Mouse (Mus musculus): ENCODE data around the gene Vps13c. TPM values are rescaled to one million over a fixed set of nuclear protein-coding genes. Genes with fewer than 3 reads are reported as not detected.

Gene Vps13c
- polyA plus RNA-seq, 1 experiment from 2014 or later: 4.0 TPM

- no peak overlapping the region for H3K4me2 ChIP-seq
- H3K4me1 ChIP-seq: peaks cover 7% of the 10 kb centered on the region; the same call in 1 of the 2 replicates
- no peaks in the 10 kb centered on the region for H3K27me3 ChIP-seq (replicated peaks)
- H3K36me3 ChIP-seq: peaks cover 89% of the 10 kb centered on the region
- H3K9ac ChIP-seq: no peak overlapping the region
- ATAC-seq (ENCODE audit: extremely low read depth, insufficient number of reproducible peaks, low FRiP score, low TSS enrichment): no peak
- H3K9me3 ChIP-seq: no peaks in the 10 kb centered on the region
- 84% methylated on average over 7 of the region's 7 CpGs for WGBS
- H3K27ac ChIP-seq (replicated peaks): no peak overlapping the region
- H3K4me3 ChIP-seq: no peak overlapping the region
Observed at GRCm38 (mm10) chr9:67955466-67956010, 115.3 kb downstream of the Vps13c start.

- Histone ChIP-seq H3K27ac (replicated peaks) (no peak overlapping the region), H3K4me1 (no peaks in the 10 kb centered on the region), H3K9ac (no peak overlapping the region), H3K27me3 (replicated peaks) (no peaks in the 10 kb centered on the region), H3K4me2 (no peak overlapping the region), H3K36me3 (peaks cover 70% of the 10 kb centered on the region), H3K4me3 (no peak overlapping the region), H3K9me3 (peaks cover 6% of the 10 kb centered on the region; the same call in 1 of the 2 replicates)
- ATAC-seq (ENCODE audit: extremely low read depth, insufficient number of reproducible peaks, low FRiP score, low TSS enrichment): no peak
- WGBS: 94% methylated on average over 5 of the region's 5 CpGs
Observed at GRCm38 (mm10) chr9:67961953-67962352, 121.8 kb downstream of the Vps13c start.

- Histone ChIP-seq H3K4me2 (no peak overlapping the region), H3K9ac (no peak overlapping the region), H3K27ac (replicated peaks) (no peak overlapping the region), H3K4me1 (no peaks in the 10 kb centered on the region), H3K4me3 (no peak overlapping the region), H3K9me3 (peaks cover 6% of the 10 kb centered on the region; the same call in 1 of the 2 replicates), H3K27me3 (replicated peaks) (no peaks in the 10 kb centered on the region), H3K36me3 (peaks cover 69% of the 10 kb centered on the region)
- no peak for ATAC-seq (ENCODE audit: extremely low read depth, insufficient number of reproducible peaks, low FRiP score, low TSS enrichment)
- WGBS: 75% methylated on average over 14 of the region's 14 CpGs
Observed at GRCm38 (mm10) chr9:67965889-67966288, 125.7 kb downstream of the Vps13c start.

- no peaks in the 10 kb centered on the region for H3K4me1 ChIP-seq
- peaks cover 4% of the 10 kb centered on the region; the same call in 1 of the 2 replicates for H3K9me3 ChIP-seq
- peaks cover 69% of the 10 kb centered on the region for H3K36me3 ChIP-seq
- H3K4me3 ChIP-seq: no peak overlapping the region
- no peak for ATAC-seq (ENCODE audit: extremely low read depth, insufficient number of reproducible peaks, low FRiP score, low TSS enrichment)
- H3K9ac ChIP-seq: no peak overlapping the region
- no peak overlapping the region for H3K27ac ChIP-seq (replicated peaks)
- H3K4me2 ChIP-seq: no peak overlapping the region
- no peaks in the 10 kb centered on the region for H3K27me3 ChIP-seq (replicated peaks)
- WGBS: 69% methylated on average over 3 of the region's 3 CpGs
Observed at GRCm38 (mm10) chr9:67967011-67967410, 126.8 kb downstream of the Vps13c start.

- no peak for ATAC-seq (ENCODE audit: extremely low read depth, insufficient number of reproducible peaks, low FRiP score, low TSS enrichment)
- Histone ChIP-seq H3K4me1 (no peaks in the 10 kb centered on the region), H3K4me2 (no peak overlapping the region), H3K4me3 (no peak overlapping the region), H3K36me3 (peaks cover 56% of the 10 kb centered on the region), H3K9me3 (no peaks in the 10 kb centered on the region), H3K27ac (replicated peaks) (no peak overlapping the region), H3K9ac (no peak overlapping the region), H3K27me3 (replicated peaks) (no peaks in the 10 kb centered on the region)
- 36% methylated on average over 6 of the region's 6 CpGs for WGBS
Observed at GRCm38 (mm10) chr9:67973451-67973850, 133.3 kb downstream of the Vps13c start.

- Histone ChIP-seq H3K9ac (no peak overlapping the region), H3K4me2 (no peak overlapping the region), H3K4me3 (no peak overlapping the region), H3K36me3 (peaks cover 43% of the 10 kb centered on the region), H3K27ac (replicated peaks) (no peak overlapping the region), H3K4me1 (no peaks in the 10 kb centered on the region), H3K27me3 (replicated peaks) (no peaks in the 10 kb centered on the region), H3K9me3 (no peaks in the 10 kb centered on the region)
- ATAC-seq (ENCODE audit: extremely low read depth, insufficient number of reproducible peaks, low FRiP score, low TSS enrichment): no peak
- WGBS: 88% methylated on average over 9 of the region's 9 CpGs
Observed at GRCm38 (mm10) chr9:67975491-67975890, 135.3 kb downstream of the Vps13c start.

- WGBS: 87% methylated on average over 7 of the region's 7 CpGs
- H3K4me2 ChIP-seq: no peak overlapping the region
- ATAC-seq (ENCODE audit: extremely low read depth, insufficient number of reproducible peaks, low FRiP score, low TSS enrichment): no peak
- no peak overlapping the region for H3K27ac ChIP-seq (replicated peaks)
- H3K9me3 ChIP-seq: no peaks in the 10 kb centered on the region
- H3K9ac ChIP-seq: no peak overlapping the region
- H3K4me1 ChIP-seq: no peaks in the 10 kb centered on the region
- no peaks in the 10 kb centered on the region for H3K36me3 ChIP-seq
- H3K4me3 ChIP-seq: no peak overlapping the region
- H3K27me3 ChIP-seq (replicated peaks): no peaks in the 10 kb centered on the region
Observed at GRCm38 (mm10) chr9:68006566-68006965, 166.4 kb downstream of the Vps13c start.

- H3K27ac ChIP-seq (replicated peaks): no peak overlapping the region
- H3K27me3 ChIP-seq (replicated peaks): peaks cover 19% of the 10 kb centered on the region
- WGBS: 4% methylated on average over 11 of the region's 11 CpGs
- no peak for ATAC-seq (ENCODE audit: extremely low read depth, insufficient number of reproducible peaks, low FRiP score, low TSS enrichment)
- H3K4me2 ChIP-seq: peak overlapping the region; percentile 37
- H3K9ac ChIP-seq: no peak overlapping the region
- H3K9me3 ChIP-seq: no peaks in the 10 kb centered on the region
- no peak overlapping the region for H3K4me3 ChIP-seq
- H3K4me1 ChIP-seq: no peaks in the 10 kb centered on the region
- no peaks in the 10 kb centered on the region for H3K36me3 ChIP-seq
Observed at GRCm38 (mm10) chr9:68014991-68015396, 174.8 kb downstream of the Vps13c start.

GRCm38 (mm10) chr9:68016255-68016954, 176.2 kb downstream of the Vps13c start:
- Histone ChIP-seq H3K4me2 (no peak overlapping the region), H3K9me3 (no peaks in the 10 kb centered on the region), H3K4me1 (no peaks in the 10 kb centered on the region), H3K27ac (replicated peaks) (no peak overlapping the region), H3K4me3 (no peak overlapping the region), H3K36me3 (no peaks in the 10 kb centered on the region), H3K9ac (no peak overlapping the region), H3K27me3 (replicated peaks) (peaks cover 19% of the 10 kb centered on the region)
- ATAC-seq (ENCODE audit: extremely low read depth, insufficient number of reproducible peaks, low FRiP score, low TSS enrichment): no peak
- 44% methylated on average over 5 of the region's 5 CpGs for WGBS

GRCm38 (mm10) chr9:68020776-68021365, 180.7 kb downstream of the Vps13c start:
- no peaks in the 10 kb centered on the region for H3K9me3 ChIP-seq
- no peak overlapping the region for H3K4me3 ChIP-seq
- 74% methylated on average over 8 of the region's 8 CpGs for WGBS
- H3K4me1 ChIP-seq: no peaks in the 10 kb centered on the region
- H3K4me2 ChIP-seq: no peak overlapping the region
- H3K27me3 ChIP-seq (replicated peaks): peaks cover 17% of the 10 kb centered on the region
- ATAC-seq (ENCODE audit: extremely low read depth, insufficient number of reproducible peaks, low FRiP score, low TSS enrichment): no peak
- no peaks in the 10 kb centered on the region for H3K36me3 ChIP-seq
- H3K9ac ChIP-seq: no peak overlapping the region
- H3K27ac ChIP-seq (replicated peaks): no peak overlapping the region

- H3K36me3 ChIP-seq: no peaks in the 10 kb centered on the region
- no peak overlapping the region for H3K9ac ChIP-seq
- H3K4me1 ChIP-seq: 0 out of 2 replicates have a peak, but pooled peaks cover under 1% of the 10 kb centered on the region
- 70% methylated on average over 9 of the region's 9 CpGs for WGBS
- no peaks in the 10 kb centered on the region for H3K9me3 ChIP-seq
- no peak overlapping the region for H3K4me2 ChIP-seq
- peaks cover 10% of the 10 kb centered on the region; the same call in 1 of the 2 replicates for H3K27me3 ChIP-seq (replicated peaks)
- no peak for ATAC-seq (ENCODE audit: extremely low read depth, insufficient number of reproducible peaks, low FRiP score, low TSS enrichment)
- no peak overlapping the region for H3K4me3 ChIP-seq
- H3K27ac ChIP-seq (replicated peaks): no peak overlapping the region
Observed at GRCm38 (mm10) chr9:68022311-68023043, 182.3 kb downstream of the Vps13c start.
